Mouse (Mus musculus) liver, embryonic 14.5 days (tissue): ENCODE results near the gene Znhit3.

Source experiments
- CTCF ChIP-seq: IDR thresholded peaks from 2 replicates; pipeline ENCODE4 v1.5.1; 2016; ENCODE audit warnings: antibody characterized with exemption, low read depth, control low read depth
- EP300 ChIP-seq: IDR thresholded peaks from 2 replicates; pipeline ENCODE4 v1.6.1; 2016; ENCODE audit warnings: antibody characterized with exemption, low read depth

DNA sequence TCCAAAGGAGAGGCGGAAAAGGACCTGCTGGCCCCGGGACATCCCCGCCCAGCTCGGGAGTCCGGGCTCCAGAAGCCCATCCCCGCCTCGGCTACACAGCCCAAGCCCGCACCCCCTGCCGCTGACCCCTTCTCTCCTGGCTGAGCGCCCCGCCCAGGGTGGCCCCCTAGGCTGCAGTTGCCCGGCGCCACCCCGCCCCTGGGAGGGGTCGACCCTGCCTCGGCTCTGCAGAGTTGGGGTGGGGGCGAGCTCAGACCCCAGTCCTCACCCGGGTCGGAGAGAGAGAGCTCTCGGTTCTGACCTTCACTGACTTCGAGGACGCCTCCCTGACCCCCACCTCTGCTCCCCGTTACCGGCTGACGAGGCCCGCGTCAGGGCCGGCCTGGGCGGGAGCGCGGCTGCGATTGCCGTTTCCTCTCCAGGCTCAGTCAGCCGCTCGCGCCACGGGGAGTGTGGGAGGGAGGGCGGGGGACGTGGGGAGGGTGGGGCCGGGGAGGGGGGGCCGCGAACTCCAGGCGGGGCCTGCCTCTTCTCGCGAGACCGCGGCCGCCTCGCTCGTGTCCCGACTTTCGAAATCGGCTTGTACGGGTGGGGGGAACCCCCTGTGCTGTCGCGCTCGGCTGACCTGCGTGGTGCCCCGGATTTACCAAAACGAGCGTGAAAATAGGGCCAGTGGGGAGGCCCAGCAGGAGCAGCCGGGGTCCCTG is 45.7 kb downstream of the Znhit3 start, which contains the start of gene Ggnbp2:
- TF ChIP-seq CTCF (no peak), EP300 (peak; percentile 47)
